Mouse (Mus musculus): Measurements from ENCODE around the gene Pacs2.

DNA sequence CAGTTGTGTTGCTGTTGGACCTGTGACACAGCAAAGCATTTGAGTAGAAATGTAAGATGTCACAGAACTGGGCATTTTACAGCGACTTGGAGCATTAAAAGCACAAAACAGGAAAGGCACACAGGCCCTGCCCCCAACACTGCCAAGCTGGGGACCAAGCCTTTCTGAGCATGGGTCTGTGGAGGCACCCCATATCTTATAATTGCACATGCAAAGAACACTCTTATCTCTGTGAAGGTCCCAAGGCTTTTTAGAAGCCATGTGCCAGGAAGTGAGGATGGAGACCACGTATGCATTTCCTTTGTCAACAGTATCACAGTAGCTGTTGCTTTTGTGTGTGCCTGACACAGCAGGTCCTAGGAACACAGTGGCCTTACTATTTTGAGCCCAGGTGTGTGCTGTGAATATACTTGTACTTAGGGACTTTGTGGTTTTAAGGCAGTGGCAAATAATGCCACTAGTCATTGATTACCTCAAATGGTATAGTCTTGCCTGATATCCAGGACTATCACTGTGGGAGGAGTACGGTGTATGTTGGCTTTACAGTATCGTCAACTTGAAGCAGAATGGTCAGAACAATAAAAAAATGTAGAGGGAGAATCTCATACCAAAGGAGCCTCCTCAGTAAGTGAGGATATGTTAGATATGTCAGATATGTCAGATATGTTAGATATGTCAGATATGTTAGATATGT lies 93.3 kb downstream of the Pacs2 start:
- TF ChIP-seq GATA1 (IDR thresholded peaks at IDR 0.05; ENCODE audit: low read length), result peak; percentile 66
- TF ChIP-seq TAL1 (IDR thresholded peaks at IDR 0.05; ENCODE audit: low read length), result peak; percentile 72

Measured in erythroblast, embryonic 14.5 days (primary cell).